Mouse (Mus musculus) c-Kit-negative CD71-positive TER-119-positive erythroid progenitor cells, embryonic 14.5 days (primary cell): ENCODE results near the gene Prpf6.

Experiments
- DNase-seq: peaks from one replicate; pipeline ENCODE4 v3.0.0-alpha.2; 2013; ENCODE audit warnings: low read depth, low spot score

The Prpf6 gene

DNA sequence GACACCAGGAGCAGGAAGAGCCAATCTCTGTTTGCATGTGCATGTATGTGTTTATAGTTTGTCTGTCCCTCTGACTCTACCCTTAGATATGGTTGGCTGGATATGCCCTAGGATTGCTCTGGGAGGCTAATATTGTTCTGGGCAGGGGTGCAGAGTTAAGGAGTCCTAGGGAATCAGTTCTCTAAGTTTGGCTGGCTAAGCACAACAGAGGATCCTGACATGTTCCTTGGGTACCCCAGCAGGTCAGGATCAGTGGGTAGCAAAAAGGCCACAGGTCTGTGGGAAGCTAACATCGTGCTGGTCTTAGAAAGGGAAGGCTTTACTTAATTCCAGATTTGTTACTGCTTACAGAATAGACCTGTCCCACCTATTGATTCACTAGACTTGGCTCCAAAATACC, 12.0 kb upstream of the Prpf6 start:
- DNase-seq = no peak

DNA sequence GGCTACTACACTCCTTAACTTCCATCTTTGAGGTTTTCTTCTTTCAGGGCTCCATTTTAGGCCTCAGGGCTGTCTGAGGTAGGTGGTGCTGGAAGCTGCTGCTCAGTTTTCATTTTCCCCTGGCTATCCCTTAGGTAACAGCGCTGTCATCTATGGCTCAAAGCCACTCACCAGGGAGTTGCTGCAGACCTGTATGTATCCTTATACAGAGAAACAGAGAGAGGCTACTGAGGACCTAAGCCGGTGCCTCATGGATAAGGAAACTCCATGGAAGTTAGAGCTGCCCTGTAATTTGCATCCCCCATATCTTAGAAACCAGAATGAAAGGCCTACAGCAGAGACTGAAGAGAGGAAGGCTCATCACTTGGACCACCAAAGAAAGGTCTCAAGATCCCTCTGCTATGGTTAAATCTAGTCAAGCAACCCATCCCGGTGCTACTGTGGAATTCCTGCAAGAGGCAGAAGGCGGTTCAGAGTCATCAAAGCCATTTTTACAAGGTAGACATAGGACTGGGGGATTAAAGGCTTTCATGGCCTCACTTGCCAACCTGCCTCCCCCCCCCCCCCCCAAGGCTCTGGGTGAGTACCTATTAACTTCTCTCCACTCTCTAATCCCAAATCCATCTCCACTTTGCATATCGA, 11.4 kb upstream of the Prpf6 start:
- DNase-seq = no peak

DNA sequence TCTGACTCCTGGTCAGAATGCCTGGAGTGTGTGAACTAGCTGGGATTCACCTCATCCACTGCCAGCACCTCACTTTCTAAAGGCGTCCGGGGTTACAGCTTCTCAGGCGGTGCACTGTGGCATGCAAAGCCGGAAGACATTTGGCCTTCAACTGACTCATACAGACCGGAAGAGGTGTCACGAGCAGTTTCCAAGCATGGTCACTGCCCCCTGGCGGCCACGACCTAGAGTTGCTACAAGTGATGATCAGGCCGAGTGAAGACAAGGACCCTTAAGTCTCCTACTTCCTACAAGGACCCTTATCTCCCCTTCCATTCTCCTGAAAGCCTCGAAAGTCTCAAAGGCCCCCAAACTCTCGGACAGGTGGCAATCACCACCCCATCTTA, 10.7 kb upstream of the Prpf6 start:
- DNase-seq = peak; percentile 83

DNA sequence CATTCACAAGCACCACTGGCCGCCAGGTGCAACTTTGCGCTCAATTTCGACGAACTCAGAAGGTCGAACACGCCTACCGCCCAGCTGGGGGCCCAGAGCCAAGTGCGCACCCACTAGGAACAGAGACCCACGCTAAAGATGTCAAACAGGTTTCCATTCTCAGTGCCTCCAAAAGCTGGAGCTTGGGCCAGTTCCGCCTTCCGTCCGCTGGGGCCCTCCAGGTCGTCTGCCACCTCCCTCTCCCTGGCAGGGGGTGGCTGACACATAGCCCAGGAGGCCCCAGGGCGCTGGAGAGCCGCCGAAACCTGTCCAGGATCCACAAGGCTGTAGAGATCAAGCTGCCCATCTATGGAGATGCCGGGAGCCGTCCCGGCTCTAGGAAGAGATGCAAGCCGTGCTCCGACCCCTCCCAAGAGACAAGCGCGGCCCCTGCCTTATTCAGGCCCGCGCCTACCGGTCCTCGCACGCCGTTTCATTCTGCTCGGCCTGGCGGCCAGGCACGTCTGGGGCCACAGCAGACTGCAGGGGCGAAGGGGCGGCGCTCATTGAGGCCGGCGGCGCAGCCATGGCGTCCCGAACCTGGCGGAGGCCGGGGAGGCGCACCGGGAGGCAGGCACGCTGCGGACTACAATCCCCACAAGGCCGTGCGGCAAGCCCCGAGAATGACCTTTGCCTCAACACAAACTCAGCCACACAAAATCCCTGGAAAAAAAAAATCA, 10.1 kb upstream of the Prpf6 start:
- DNase-seq = peak; percentile 63

DNA sequence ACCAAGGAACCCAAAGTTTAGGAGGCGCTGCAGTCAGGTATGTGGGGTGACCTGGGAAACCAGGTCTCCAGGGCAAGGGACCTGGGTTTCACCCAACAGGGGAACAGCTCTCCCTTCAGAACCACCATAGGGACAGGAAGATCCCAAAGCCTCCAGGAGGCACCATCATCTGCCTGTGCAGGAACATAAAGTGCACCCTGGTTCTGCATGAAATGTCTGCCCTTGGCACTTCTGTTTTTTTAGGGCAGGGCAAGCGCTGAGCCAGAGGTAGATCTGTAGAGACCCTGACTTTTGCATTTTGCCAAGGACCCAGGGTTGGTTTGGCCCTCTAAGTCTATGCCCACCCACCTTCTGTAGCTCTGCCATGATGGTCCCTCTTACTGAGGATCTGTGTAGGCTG, 9.3 kb upstream of the Prpf6 start:
- no peak for DNase-seq

DNA sequence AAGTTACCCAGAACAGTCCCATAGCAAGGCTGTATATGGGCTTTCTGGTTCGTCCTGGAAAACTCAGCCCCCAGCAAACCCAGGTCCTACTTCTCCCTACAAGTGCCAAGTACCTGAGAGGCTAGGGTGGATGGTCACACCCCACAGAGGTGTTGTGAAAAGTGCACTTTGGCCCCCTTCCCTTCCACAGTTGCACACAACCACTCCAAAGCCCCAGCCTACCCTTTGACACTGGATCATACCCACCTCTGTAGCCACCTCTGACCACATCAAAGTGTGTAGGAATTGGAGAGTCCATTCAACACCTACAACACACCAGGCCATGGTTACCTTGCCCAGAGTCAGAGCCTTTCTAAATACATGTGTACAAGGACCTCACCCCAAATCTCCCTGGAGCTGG, 8.7 kb upstream of the Prpf6 start:
- DNase-seq = no peak

DNA sequence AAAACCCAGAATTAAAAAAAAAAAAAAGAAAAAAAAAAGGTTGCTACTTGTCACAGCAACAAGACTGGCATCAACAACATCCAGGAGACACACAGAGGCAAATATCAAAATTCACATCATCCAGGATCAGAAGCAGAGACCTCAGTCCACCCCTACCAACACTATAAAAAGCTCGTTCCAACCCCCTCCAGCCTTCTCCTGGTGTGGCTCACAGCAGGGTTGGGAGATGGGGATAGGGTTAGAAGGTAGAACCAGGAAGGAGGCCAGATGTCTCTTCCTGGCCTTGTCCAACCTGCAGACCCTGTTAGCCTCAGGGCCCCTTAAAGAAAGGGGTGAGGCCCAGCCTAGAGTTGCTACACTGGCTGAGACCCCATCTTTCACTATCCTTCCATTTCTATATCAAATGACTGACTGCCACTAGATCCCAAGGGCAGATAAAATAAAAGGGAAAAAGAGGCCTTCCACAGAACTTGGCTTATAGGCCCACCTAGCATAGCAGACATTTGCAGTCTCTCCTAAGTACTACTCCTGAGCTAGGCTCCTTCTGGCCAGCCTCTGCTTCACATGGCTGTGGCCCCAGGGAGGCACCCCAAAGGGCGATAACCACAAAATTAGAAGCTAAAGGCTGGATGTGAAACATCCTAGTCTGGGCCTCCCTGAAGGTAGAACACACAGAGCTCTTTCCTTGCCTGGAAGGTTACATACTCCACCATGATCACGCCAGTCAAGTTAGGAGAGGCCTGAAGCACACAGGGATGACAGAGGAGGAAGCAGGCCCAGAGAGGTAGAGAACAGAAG, 8.0 kb upstream of the Prpf6 start:
- no peak for DNase-seq

DNA sequence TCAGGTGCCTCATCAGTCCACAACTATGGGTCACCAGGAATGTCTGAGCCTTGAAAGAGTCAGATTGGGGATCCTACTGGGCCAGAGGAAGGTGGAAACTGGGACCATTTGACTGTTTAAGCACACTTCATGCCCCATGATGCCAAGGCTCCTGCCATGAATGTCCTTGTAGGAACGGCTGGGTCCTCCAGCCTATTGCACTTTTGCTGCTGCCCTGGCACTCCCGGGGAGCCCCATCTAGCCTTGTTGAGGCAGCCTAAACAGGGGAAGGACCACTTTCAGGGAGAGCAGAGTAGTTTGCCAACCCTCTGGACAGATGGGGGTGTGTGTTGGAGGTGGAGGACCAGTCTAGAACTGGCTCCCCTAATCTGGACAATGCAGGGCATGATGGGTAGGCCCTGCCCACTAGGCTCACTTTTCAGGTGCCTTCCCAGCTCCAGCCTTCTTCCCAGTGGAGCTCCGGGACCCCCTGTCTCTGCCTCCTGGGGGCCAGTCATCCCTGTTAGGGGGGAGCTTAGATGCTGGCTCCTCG, 7.2 kb upstream of the Prpf6 start, which contains the start of gene Uckl1:
Gene Uckl1, minus strand, starts transcription at position 482 of the 532 bp plus-strand sequence.
- DNase-seq = no peak

DNA sequence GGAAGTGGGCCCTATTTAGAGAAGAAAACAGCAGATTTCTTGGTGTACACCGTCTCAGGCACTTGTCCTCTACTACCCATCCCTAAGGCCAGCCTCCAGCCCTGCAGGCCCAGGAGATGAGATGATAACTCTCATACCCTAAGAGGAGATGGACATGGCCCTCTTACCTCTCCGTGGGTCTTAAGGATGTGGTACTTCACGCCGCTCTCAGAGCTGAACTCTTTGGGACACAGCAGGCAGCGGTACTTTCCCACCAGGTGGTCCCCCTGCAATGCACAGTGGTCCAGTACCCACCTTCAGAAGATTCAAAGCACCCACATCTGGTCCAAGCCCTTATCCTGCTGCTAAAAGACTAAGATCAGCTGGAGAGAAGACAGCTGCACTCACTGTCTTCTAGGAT, 6.2 kb upstream of the Prpf6 start:
- DNase-seq = no peak

DNA sequence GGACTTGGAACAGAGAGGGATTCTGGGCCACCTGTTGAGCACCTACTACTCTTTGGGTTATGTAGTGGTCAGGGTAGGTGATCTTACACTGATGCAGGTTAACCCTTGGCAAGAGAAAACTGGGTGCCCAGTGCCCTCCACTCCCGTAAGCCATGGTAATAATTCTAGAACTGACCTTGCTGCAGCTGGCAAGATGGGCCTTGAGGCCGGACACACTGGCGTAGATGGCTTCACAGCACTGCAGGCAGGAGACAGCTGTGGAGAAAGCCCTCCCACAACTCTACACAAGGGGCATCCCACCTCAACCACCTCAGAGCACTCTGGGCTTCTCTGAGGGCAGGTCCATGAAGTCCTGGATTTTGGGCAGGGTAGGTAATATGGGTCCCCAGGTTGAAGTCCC, 5.5 kb upstream of the Prpf6 start:
- DNase-seq = no peak

DNA sequence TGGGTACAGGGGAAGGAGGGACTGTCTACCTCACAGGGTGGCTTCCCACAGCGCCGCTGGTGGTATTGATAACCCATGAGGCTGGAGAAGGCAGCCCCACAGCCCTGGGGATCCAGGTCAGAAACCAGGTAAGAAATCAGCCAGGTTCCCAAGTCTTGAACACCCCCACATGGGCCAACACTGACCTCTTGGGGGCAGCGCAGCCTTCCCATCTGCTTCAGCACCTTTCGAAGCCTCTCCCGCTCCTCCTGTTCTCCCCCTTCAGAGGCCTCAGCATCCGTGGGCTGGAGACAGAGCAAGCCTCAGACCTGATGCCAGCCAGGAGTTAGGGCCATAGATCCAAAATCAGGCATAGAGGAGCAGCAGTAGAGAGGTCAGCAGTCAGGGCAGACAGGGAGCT, 3.9 kb upstream of the Prpf6 start:
- no peak for DNase-seq

DNA sequence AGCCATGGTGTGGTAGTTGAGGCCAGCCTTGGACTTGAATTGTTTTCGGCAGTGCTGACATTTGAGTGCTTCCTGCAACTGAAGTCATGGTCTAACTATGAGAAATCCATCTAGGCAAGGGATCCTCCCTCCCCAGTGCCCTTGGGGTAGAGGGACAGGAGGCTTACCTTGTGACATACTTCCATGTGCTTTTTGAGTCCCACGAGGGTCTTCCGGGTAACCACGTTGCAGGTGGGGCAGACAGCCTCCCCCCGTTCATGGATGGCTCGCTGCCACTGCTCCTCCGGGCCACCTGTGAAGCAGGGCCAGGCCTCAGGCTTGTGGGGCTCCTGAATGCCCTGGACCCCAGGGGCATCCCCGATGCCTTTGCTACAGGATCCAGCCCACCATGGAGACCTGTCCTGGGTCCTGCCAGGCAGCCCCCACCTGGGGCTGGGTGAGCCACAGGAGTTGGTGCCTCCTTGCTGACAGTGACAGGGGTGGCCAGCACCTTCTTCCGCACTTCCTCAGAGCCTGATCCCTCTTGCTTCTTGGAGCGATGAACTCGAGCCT, 3.4 kb upstream of the Prpf6 start:
- DNase-seq = no peak

DNA sequence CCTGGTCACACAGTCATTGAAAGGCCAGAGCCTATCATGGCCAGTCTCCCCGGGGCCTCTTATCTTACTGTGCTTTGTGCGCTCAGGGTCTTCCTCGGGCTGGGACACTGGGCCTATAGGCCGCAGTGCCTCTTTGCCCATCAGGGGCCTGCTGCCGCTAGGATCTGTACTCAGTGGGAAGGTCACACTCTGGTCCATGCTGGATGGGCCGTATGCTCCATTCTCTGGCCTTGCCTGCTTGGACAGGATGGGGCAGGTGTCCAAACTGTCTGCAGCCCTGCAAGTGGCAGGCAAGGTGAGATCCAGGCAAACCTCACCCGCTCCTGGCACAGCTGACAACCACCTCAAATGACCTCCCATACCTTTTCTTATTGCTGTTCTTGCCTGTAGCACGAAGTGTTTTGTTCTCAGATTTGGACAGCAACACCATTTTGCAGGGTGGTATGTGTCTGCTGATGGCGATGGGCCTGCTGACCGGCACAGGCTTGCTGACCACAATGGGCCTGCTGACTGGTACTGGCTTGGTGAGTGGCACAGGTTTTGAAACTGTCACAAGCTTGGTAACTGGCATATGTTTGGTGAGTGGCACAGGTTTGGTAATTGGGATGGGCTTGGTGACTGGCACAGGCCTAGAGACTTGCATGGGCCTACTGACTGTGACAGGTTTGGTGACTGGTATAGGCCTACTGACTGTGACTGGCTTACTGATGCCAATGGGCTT, 2.5 kb upstream of the Prpf6 start:
- no peak for DNase-seq

DNA sequence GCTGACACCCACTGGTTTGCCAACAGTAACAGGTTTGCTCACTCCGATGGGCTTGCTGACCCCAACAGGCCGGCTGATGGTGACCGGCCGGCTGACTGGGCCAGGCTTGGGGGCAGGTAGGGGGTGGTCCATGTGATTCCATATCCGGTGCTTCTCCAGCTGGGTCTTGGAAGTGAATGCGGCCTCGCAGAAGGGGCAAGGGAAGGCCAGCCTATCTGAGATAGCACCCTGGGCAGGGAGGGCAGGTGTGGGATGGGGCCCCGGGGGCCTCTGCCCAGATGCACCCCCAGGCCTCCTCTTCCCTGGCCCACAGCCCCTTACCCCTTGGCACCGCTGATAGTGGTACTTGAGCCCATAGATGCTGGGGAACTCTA, 1.9 kb upstream of the Prpf6 start:
- no peak for DNase-seq

DNA sequence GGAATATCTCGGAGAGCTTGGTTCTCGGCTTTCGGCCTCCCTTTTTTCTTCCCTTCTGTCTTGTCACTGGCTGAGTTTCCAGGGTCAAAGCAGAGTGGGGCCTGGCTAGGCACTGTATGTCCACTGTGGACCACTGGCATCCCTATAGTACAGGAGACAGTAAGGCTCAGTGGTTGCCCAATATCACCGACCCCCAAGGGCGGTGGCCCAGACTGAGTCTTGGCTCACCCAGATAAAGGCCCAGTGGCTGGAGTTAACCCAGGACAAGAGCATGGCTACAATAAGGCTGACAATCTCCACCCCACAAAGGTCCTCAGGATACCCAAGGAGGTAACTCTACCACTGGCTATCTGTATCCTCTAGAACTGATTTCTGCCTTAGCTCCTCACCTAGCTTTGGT, 1.2 kb upstream of the Prpf6 start:
- DNase-seq = no peak

DNA sequence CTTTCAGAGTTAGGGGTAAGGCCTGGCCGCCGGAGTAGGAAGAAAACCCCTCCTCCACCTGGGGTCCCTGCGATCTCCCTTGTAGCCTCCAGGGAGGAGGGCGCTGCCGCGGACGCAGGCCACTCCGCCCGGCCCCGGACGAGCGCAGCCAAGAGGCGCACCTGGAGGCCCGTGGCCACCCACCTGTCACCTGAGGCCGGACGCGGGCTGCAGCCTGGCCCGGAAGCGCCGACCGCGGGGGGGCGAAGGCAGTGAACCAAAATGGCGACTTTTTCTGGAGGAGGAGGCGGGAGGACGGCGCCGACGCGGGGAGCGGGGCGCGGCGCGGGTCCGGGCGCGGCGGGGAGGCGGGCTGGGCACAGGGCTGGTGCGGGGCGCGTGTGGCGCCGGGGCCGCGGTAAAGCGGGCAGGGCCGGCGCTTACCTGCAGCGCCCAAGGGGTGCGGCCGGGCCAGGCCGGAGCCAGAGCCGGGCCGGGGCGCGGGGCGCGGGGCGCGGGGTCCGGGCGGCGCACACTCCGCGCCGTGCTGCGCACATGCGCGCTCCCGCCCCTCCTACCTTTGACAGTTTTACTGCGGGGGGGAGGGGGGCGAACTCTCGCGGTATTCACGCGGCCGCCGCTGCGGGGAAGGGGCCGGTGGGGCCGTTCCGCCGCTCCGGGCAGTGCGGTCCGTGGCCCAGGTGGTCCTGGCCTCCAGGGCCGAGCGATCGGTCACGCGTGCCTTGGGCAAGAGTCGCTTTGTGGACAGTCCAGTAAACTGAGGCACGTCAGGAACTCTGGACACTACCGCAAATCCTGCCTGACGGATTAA, 768 bp downstream of the Prpf6 start, which contains the start of gene Zfp512b:
Gene Zfp512b, minus strand, starts transcription at position 573 of the 811 bp plus-strand sequence.
- no peak for DNase-seq

DNA sequence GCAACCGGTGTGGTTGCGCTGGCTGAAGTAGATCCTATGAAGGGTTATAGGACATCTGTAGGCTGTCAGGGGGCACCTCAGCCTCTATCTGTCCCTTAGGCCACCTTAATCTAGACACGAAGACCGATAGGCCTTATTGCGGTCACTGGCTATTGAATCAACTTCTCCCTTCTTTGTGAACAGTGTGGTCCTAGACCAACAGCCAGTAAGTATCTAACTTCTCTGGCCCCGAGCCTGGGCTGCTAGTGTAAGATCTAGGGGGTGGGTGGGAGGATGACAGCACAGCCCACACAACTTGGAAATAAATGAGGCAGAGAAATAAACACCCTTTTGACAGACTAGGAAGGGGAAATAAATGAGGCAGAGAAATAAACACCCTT, 1.4 kb downstream of the Prpf6 start:
- DNase-seq = no peak

DNA sequence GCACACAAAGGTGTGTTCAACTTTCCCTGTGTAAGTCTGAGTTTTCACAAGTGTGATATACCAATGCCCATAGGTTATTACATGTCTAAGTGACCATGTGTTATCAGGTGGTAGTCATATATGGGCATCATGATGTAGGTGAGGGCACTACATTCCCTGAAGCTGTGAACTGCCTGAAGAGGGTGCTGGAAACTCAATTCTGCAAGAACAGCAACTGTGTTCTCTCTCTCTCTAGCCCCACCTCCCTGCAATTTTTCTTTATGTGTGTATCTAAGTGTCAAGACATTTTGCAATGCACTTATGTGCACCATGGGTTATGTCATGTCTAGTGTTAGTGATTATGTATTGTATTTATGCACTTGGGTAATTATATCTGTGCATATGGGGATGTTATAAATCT, 2.3 kb downstream of the Prpf6 start:
- no peak for DNase-seq

DNA sequence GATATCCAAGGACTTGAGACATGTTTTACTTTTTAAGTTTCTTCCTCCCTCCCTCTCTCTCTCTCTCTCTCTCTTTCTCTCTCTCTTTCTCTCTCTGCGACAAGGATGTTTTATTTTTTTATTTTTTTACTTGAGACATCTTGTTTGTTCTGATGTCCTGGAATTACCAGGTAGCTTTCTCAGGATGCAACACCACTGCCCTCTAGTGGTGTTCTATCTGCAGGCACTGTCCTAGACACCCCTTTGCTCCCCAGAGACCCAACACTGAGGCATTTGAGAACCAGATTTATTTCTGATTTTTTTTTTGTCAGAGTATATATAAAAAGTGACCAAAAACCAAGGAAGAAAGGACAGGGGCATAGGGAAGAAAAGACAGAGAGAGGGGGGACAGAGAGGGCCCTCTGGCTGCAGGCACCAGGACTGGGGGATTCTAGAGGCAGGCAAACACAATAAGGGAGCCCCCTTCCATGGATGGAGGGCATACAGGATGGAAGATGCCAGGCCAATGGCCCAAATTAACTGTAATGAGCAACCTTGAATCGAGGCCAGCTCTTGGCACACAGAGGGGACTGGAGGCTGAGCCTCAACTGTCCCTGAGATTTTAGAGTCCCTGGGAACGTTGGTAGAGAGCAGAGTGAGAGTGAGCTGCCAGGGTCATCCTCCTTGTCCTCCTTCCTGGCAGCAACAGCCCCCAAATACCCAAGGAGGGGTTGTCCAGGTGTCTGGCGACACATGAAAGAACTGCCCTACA, 3.5 kb downstream of the Prpf6 start:
- no peak for DNase-seq
